Mouse (Mus musculus) layer of hippocampus, postnatal 14 days (tissue): ENCODE measurements around the gene Rptor. TPM values are rescaled to one million over a fixed set of nuclear protein-coding genes. Genes with fewer than 3 reads are reported as not detected.

ENCODE experiments used
- DNase-seq, 2 experiments: peaks; one replicate each; pipeline ENCODE4 v3.0.0; 2021 to 2022; ENCODE audit warnings: low spot score in 2 of 2, mixed read lengths in 1 of 2
- total RNA-seq, 2 experiments: library from RNA; stranded (reverse); gene quantifications; 2 replicates each; pipeline ENCODE4 v1.2.3; 2021

Rptor gene
- total RNA-seq, 2 experiments from 2014 or later, result 53.4 to 54.1 TPM

DNA sequence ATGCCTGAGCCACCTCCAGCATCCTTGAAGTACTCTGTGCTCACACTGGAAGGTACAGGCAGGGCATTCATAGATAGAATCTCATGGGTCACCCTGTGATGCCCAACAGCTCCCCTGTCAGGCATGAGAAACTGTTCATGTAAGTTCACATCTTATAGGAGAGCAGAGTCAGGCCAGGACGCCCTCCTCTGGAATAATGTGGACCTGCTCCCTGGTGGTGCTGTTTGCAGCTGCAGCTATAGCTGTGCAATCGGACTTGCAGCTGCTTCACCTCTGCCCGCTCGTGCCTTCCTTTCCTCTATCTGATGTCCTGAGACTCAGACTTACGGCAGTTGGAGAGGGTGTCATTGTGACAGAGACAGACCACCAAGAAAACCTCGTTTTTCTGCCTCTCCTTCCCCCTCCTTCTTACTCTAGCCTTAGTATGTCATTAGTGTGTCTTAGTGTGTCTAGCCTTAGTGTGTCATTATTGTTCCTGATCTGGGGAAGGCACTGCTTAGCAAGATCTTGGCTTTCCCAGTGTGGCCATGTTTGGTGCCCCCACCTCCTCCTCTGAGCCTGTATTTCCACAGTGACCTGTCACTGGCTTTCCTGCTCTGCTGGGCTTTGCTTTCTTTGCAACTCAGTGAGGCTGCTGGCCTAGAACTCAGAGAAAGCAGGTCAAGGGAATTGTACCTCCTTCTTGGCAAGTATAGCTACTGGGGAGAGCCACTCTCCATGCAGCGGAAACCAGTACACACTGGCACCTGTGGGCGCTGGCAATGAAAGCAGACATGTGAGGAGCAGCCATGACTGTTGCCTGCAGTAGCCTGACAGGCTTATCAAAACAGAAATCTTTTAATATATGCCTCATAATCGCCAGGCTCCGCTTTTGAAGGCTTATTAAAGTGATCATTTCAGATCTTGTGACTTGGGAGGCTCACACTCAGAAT is 237.0 kb downstream of the Rptor start:
- no peak for DNase-seq

DNA sequence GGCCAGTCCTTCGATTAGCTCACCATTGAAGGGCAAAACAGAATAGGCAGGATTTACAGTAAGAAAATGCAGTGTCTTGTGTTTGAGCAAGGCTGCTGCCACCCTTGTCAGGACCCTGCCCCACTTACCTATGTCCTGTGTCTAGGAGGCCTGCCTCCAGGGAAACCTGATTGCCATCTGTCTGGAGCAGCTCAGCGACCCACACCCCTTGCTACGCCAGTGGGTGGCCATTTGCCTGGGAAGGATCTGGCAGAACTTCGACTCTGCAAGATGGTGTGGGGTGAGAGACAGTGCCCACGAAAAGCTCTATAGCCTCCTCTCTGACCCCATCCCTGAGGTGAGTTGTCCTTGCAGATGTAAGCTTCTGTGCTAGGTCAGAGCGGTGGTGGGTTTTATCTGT is 243.9 kb downstream of the Rptor start:
- no peak for DNase-seq

DNA sequence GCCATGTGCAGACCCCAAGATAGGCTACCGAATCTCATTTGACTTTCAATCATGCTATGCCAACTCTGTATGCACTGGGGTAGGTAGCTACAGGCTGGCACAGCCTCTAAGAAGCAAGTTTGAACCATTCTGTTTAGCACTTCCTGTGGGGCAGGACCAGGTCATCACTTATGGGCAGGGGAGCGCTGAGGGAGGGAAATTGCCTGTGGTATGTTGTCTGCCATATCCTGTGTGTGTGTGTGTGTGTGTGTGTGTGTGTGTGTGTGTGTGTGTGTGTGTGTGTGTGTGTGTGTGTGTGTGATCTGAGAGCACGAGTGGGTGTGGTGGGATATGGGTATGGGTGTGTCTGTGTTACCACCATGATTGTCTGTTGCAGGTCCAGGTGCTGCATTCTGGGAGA is 244.4 kb downstream of the Rptor start:
- no peak for DNase-seq

DNA sequence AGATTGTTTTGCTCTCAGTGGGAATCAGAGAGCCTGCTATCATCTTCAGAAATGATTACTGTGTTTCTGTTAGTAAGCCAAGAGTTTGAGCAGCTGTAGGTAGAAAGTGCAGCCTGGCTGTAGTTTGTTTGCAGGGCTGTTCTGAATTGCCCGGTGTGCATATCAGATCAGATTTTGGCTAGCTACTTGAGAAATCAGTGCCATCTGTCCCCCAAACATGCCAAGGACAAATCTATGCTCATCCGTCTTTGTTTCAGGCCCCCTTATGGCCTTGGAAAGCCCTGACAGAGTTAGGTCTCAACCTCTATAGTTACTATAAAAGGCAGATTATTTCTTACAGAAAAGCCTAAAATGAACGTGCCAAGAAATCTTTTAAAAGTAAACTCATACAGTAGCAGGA is 244.9 kb downstream of the Rptor start:
- no peak for DNase-seq

DNA sequence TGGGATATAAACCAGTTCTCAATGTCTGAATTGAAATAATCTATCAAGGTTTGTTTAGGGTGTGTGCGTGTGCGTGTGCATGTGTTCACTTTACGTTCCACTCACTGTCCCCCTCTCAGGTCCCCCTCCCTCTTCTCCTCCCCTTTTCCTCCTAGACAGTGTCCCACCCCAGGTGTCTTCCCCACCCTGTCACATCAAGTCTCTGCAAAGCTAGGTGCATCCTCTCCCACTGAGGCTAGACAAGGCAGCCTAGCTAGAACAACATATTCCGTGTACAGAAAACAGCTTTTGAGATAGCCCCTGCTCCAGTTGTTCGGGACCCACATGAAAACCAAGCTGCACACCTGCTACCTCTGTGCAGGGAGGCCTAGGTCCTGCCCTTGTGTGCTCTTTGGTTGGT is 245.5 kb downstream of the Rptor start:
- no peak for DNase-seq

DNA sequence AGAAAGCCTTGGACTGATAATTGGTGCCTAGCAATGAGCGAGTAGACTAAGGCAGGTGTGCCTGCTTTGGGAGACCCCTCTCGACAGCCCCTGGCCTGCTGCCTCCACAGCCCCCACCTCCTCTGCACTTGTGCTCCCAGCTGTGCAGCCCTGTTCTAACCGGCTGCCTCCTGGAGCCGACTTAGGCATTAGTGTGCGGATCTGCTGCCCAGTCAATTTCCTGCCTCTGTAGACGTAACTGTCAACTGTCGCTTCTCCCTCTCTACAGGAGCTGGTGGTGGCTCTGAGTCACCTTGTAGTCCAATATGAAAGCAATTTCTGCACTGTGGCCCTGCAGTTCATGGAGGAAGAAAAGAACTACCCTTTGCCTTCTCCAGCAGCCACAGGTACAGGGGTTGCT is 253.3 kb downstream of the Rptor start:
- no peak for DNase-seq

DNA sequence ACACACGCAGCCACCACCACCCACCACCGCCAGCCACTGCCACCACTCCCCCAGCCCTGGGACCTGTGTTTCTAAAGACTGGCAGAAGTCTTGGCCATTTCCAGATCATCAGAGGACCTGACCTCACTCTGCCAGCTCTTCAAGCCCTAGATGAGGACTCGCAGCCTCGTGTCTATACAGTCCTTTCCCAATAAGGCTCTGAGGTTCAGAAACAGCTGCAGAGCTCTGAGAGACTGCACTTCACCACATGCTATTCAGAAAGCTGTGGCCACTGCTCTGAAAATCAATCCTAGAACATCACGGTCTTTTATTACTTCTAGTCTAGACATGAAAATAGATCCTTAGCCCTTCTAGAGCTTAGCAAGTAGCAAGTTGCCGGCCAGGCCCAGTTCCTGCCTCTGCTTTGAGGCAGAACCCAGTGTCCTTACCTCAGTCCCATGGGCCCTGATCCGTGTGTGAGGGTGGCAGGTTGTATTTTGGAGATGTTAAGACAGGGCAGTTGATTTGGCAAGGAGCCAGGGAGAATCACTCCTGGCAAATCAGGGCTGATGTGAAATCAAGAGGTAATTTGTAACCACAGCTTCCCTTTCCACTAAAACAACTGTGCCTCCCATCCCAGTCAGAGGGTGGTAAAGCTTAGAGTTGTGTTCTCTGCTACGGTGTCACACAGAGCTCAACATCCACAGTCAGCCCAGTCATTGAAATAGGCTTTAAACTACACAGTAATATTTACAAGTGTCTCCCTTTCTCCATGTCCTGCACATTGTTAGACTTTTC is 260.0 kb downstream of the Rptor start:
- no peak for DNase-seq

DNA sequence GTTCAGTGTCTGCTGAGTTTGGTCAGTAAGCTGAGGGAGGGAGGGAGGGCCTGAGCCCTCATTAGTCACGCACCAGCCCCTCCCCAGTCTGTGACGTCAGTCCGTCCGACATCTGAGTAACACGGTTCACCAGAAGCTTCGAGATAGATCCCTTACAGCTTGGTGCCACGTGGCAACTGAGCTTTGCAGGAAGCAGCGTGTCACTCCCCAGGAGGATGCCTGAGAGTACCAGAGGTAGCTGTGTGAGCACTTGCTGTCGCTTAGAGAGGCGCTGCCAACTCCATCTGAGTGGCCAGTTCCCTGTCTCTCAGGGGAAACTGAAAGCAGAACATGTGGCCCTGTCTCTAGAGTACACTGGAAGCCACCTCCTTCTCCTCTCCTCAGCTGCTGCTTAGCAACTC is 260.7 kb downstream of the Rptor start:
- no peak for DNase-seq

DNA sequence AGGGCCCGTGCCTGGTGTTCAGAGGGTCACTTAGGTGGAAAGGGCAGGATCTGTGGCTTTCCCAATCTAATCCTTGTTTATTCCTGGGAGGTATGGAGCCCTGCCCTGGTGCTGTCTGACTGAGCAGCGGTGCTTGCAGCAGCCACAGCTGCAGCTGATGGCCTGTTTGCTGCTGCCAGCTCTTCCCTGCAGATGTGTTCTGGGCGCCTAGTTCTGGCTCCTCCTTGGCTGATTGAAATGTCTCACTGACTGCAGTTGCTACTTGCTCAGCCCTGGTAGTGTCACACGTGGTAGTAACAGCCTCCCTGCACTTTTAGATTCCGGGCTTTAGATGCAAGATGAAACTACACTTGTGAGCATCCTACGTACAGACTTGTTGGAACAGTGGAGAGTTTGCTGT is 264.1 kb downstream of the Rptor start:
- no peak for DNase-seq

DNA sequence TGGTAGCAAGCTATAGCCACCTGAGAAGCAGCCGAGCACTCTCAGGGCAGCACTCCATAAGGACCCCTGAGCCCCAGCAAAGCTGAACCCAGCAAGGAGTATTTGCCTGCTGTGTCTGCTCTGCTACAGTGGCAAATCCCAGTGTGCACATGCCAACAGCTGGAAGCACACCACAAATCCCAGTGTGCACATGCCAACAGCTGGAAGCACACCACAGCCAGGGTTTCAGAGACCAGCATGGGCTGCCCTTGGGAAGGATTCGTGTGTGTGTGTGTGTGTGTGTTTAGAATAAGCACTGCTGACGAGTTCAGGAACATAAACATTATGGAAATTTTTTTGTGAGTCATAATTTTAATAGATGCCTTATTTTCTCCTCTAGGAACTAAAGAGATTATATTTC is 265.4 kb downstream of the Rptor start:
- no peak for DNase-seq

DNA sequence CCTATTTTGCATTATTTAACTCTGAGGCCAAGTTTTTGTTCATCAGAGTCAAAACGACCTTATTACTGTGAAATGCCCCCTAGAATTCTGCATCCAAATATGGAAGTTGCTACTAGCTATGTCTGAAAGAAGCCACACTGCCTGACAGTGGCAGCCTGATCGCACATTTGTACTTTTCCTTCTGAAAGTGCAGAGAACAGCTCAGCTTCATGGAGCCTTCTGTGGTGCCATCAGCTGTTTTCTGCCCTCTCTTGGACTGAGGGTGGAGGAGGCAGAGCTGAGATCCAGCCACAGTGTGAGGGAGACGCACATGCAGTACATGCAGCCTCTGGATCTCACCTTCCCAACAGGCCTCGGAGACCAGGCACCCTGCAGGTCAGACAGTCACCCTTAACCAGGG is 265.9 kb downstream of the Rptor start:
- no peak for DNase-seq

DNA sequence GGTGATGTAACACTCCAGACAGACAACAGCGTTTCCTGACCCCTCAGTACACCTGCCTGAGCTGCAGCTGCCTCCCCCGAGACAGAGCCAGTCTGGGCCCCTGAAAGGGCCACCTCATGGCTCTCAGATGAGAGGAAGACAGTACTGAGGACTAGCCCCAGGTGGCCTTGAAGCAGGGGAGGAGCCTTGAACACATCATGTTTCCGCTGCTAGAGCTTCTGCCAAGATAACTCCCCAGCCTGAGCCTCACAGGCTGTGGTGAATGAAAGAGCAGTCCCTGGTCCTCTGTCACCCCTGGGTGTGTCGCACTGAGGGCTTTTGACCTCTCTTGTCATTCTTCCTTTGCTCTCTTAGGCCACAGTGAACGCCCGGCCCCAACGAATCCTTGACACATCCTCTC is 268.4 kb downstream of the Rptor start:
- no peak for DNase-seq

DNA sequence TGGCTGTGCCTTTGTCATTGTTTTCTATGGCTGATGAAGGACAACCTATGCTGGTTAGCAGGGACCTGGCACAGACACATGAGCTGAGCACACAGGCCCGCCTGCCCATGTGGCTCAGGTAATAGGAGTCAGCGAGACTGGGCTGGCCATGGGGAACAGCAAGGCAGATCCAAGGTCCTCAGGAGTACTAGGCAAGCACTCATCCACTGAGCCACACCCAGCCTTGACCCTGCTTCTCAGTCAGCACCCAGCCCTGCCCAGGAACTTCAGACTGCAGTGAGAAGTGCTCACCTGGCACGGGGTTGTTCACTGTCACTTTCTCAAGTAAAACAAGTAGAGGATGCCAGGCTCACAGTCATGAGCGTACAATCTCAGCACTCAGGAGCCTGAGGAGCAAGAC is 270.9 kb downstream of the Rptor start:
- no peak for DNase-seq

DNA sequence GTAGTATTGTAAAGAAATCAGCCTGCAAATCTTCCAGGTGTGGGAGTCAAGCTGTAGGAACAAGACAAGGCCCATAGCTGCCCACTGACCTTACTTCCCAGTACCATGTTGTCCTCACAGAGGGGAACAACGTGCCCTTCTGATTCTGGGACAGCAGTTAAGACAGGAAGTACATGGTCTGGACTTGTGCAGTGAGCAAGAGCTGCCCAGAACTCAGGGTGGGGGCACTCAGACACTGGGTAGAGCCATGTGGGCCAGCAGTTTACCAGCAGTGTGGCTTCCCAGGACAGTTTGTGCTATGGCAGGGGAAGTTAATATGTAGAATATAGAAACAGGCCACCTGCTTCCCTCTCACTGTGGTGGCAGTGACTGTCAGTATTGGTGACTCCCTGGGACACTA is 272.1 kb downstream of the Rptor start:
- no peak for DNase-seq

DNA sequence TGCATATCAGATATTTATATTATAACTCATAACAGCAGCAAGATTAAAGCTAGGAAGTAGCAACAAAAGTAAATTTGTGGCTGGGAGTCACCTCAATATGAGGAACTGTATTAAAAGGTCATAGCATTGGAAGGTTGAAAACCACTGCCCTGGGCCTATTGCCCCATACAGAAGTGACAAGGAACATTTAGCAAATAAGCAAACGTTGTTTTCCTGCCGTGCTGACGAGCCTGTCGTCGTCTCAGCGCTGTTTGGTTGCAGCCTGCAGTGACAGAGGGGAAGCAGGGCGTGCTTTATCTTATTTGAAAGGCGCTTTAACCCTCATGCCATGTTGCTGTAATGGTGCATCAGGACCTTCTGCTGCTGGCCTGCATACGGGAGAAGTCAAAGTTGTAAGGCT is 273.0 kb downstream of the Rptor start:
- no peak for DNase-seq

DNA sequence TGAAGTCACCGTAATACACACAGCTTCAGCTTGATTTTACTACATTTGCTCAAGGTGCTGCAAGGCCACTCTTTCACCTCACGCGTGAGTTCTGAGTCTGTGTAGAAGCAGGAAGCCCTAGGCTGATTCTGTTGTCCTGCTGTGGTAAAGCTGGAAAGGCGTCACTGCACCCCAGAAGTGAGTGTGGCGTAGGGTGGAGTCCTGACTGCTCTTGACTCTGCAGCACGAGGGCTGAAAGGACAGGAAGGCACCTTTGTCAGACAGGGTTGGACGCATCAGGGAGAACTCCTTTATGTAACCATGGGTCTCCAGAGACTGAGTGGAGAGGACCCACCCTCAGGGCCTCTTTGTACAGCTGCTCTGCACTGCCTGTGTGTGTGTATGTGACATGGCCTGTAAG is 274.4 kb downstream of the Rptor start:
- DNase-seq, result no peak

DNA sequence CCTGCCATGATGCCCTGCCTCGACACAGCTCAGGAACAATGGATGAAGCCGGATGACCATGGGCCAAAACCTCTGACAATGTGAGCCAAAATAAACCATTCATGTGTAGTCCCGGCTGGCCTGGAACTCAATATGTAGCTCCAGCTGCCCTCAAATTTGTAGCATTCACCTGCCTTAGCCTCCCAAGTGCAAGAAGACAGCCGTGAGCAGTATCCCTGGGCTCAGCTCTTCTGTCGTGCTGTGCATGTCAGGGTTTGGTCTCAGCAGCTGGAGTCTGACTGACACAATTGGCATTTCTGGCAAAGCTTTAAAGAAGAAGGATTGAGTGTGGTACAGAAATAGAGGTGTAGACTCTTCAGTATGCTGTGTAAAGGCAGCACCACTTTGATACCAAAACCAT is 276.9 kb downstream of the Rptor start:
- DNase-seq, result no peak

DNA sequence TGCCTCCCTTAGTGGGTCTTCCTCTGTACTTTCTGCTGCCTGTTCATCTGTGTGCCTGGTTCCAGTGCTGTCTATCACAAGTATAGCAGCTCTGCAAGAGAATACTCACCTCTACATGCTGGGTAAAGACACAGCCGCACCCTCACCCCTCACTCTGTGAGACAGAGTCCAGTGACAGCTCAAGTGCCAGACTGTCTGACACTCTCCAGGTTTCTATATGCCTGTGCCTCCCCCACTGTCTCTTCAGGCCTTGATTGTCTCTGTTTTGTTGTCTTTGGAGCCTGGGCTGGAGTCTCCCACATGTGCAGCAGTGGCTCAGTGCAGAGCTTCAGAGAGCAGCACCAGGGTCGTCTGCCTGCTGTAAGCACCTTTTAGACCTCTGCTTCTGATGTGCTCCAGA is 280.9 kb downstream of the Rptor start:
- no peak for DNase-seq

DNA sequence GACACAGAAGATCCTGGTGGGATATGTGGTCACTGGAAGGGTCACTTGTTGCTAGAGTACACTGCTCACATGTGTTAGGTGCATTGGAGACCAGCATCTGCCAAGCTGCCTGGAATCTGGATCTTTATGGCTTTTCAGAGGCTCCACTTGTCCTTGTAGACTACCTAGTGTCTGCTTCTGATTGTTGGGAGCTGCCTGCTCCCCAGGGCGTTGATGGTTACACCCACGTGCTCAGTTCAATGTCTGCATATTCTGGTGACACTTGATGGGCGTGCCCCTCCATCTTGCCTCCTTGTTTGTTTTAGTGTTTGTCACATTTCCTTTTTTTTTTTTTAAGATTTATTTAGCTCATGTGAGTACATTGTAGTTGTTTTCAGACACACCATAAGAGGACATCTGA is 287.3 kb downstream of the Rptor start:
- DNase-seq, result no peak

DNA sequence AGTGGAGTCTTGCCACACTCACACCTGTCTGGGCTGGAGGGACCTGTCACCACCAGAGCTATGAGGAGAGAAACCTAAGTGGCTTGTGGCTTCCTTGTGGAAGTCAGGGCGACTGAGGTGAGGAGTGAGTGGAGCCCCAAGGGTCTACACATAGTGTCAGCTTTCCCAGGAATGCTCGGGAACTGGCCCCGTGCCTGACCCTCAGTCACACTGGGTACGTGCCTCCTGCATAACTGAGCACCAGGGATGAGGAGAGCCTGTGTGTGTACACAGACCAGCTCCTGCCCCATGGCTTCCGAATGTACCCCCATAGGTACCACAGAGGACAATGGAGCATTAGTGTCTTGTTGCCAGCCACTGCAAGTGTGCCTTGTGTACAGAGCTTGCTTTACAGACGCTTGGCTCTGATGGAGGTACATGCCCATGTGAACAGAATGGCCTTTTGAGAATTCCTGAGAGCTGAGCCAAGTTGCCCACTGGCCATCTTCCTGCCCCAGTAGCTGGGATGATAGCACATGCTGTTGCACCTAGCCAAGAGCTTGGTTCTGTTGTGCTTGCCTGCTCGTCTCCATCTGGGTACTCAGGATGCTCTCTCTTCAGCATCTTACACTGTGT is 289.0 kb downstream of the Rptor start:
- DNase-seq, result no peak

DNA sequence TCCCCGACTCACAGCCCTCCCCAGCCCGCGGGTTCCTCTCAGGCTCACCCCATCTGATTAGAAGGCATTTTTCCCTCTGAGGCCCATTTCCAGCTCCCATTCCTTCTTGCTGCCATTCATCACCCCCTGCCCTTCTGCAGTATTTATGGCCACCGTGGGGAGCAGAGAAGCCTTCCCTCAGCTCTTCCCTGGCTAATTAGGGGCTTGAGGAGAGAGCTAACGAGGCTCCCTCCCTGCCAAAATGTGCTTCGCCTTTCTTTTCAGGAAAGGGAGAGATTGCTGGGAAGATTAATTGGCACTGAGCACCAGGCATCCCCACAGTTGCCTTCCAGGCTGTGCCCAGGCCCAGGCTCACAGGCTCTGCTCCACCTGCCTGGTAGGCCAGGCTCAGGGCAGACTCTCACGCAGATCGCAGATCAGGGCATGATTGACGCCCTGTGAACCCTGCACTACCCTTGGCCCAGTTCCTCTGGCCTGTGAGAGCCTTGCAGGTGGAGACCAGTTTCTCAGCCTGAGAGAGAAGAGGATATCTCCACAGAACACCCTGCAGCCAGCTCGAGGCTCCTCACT is 291.0 kb downstream of the Rptor start:
- no peak for DNase-seq

DNA sequence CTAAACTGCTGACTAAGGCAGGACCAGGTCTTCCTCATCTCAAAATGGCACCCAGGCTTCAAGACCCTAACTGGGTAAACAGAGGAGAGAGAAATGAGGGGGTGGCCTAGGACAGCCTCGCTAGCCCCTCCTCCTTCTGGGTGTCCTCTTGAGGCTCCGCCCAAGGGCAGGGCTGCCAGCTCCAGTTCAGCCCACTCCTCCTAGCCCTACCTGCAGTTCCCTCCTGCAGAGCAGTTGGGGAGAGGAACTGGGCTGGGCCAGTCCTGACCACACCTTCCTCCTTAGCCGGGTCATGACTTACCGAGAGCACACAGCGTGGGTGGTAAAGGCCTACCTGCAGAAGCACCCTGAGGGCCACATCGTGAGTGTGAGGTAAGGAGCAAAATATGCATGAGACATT is 291.9 kb downstream of the Rptor start:
- DNase-seq, result no peak
